Mouse (Mus musculus): ENCODE data around the gene Qdpr.

DNA sequence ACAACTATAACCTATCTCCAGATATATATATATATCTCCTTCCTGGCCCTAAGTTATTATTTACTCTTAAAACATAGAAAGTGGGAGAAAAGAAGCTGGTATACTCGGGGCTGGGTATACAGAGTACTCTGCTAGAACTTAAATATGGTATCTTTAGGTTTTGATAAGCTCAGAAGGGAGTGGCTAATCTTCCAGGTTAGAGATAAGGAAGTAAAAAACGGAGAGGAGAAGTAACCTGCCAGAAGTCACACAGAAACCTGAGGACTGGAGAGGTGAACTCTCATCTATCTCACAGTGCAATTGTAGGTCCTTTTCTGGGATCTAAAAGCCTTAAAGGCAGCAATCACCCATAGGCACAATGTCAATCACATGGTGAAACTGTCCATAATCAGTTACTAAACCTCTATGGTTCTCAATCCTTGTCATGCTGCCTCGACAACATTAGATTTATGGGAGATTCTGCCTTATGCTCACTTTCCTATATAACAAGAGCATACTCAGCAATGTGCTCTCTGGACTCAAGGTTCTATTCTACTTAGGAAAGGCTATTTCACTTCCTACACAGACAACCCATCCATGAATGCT lies 32.1 kb downstream of the Qdpr start:
- TF ChIP-seq TAL1 (conservative IDR thresholded peaks at IDR 0.05; ENCODE audit: low read depth, low read length) (no peak), CTCF (IDR thresholded peaks at IDR 0.05; ENCODE audit: low read depth, low read length) (no peak), GATA1 (IDR thresholded peaks at IDR 0.05; ENCODE audit: borderline replicate concordance, low read length) (no peak), POLR2AphosphoS5 (IDR thresholded peaks at IDR 0.05; ENCODE audit: insufficient replicate concordance, low read depth, low read length) (no peak), GATA2 (IDR thresholded peaks at IDR 0.05; ENCODE audit: borderline replicate concordance, low read depth, low read length) (no peak)
